Mouse (Mus musculus) intestine, embryonic 16.5 days (tissue): ENCODE measurements around the gene Anpep. TPM values are rescaled to one million over a fixed set of nuclear protein-coding genes. Genes with fewer than 3 reads are reported as not detected.

ENCODE experiments used
- ATAC-seq: fragments of 200-750 bp; cut with Nextera tagmentation; 2 replicates; pipeline ENCODE4 v1.8.0; 2017; ENCODE audit warnings: moderate TSS enrichment, moderate library complexity
- H3K27ac ChIP-seq: fragments of 300-500 bp; sonication (generic); 2 replicates; pipeline ENCODE4 v1.5.1; 2014; ENCODE audit warnings: mild to moderate bottlenecking, low read length
- H3K27me3 ChIP-seq: fragments of 300-500 bp; sonication (generic); replicated peaks from 2 replicates; pipeline ENCODE4 v1.6.1; 2014; ENCODE audit warnings: low read length, control low read depth, mixed read lengths; ENCODE audit not compliant: control insufficient read depth, insufficient read depth
- H3K36me3 ChIP-seq: fragments of 300-500 bp; sonication (generic); 2 replicates; pipeline ENCODE4 v1.6.1; 2014; ENCODE audit warnings: low read length, control low read depth; ENCODE audit not compliant: control insufficient read depth, insufficient read depth
- H3K4me1 ChIP-seq: fragments of 300-500 bp; sonication (generic); 2 replicates; pipeline ENCODE4 v1.6.1; 2014; ENCODE audit warnings: low read length, control low read depth, mixed read lengths; ENCODE audit not compliant: control insufficient read depth, insufficient read depth
- H3K4me2 ChIP-seq: fragments of 300-500 bp; sonication (generic); 2 replicates; pipeline ENCODE4 v1.6.1; 2014; ENCODE audit warnings: low read depth, low read length, control low read depth
- H3K4me3 ChIP-seq: fragments of 300-500 bp; sonication (generic); 2 replicates; pipeline ENCODE4 v1.5.1; 2014; ENCODE audit warnings: mild to moderate bottlenecking, low read length
- H3K9ac ChIP-seq: fragments of 300-500 bp; sonication (generic); 2 replicates; pipeline ENCODE4 v1.6.1; 2014; ENCODE audit warnings: low read depth, low read length
- H3K9me3 ChIP-seq: fragments of 300-500 bp; sonication (generic); 2 replicates; pipeline ENCODE4 v1.6.1; 2016; ENCODE audit warnings: low read length, control low read depth; ENCODE audit not compliant: control insufficient read depth
- WGBS: fragments of 180-500 bp; shearing (Covaris S2); extraction: QIAGEN DNeasy Blood & Tissue Kit; methylation state at CpG from one replicate; pipeline ENCODE4 v1.1.7; 2014; 5-methylcytosine and 5-hydroxymethylcytosine counted together
- polyA plus RNA-seq: library from polyadenylated mRNA; unstranded; fragments of >200 nt; fragmentation: Nextera tagmentation; extraction: Ambion mirVana; gene quantifications from 2 replicates; pipeline ENCODE4 v1.2.1, GENCODE M21; 2015

The Anpep gene
- 248 and 311 TPM in 2 replicates for polyA plus RNA-seq

DNA sequence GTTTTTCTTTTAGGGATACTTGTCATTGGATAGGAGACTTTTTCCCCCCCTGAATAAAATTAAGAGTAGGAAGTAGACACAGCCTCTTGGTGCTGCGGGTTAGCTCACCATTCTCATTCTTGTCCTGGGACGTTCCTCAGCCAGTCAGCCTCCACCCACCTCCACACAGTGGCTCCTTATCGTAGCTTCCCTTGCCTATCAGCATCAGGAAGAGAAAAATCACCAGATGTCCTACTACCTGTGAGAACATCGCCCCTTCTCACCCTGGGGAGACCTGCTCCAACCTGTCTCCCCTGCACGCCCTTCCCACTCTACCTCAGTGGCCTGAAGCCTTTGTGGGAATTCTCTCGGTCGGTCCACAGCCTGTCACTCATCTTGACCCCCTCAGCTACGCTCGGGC is at the start of gene Anpep:
TSS of gene Anpep (minus strand) at position 249 of the 400 bp plus-strand sequence.
- ATAC-seq: peak; percentile 57
- H3K27me3 ChIP-seq: no peaks in the 10 kb centered on the region
- H3K9ac ChIP-seq: no peak within 1 kb of the TSS

DNA sequence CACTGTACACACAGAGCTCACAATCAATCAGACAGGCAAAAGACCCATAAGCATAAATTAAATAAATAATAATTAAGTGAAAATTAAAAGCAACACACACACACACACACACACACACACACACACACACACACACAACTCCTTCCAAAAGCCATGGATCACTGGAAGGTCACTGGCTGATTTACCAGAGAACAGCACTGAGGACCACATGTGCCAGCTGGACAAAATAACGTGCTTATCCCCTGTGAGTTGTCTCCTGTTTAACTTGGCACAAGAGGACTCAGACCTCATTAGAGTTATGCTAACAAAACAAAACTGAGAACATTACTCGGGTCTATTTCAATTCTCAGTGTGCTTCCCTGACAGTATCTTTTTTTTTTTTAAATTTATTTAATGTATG is 46.5 kb upstream of the Anpep start:
- no peak overlapping the region for H3K4me2 ChIP-seq
- 61% methylated on average over 2 of the region's 2 CpGs for WGBS
- H3K9me3 ChIP-seq: no peaks in the 10 kb centered on the region
- H3K4me3 ChIP-seq: no peak overlapping the region
- no peak overlapping the region for H3K9ac ChIP-seq
- no peaks in the 10 kb centered on the region for H3K27me3 ChIP-seq
- peaks cover 9% of the 10 kb centered on the region; the same call in 1 of the 2 replicates for H3K36me3 ChIP-seq
- no peaks in the 10 kb centered on the region; the same call in 1 of the 2 replicates for H3K4me1 ChIP-seq
- H3K27ac ChIP-seq: no peak overlapping the region
- no peak for ATAC-seq

More for the DNA sequence above, at the start of gene Anpep:
- Histone ChIP-seq H3K4me1 (peaks cover 8% of the 10 kb centered on the region), H3K27ac (no peak within 1 kb of the TSS), H3K4me2 (no peak within 1 kb of the TSS), H3K36me3 (no peaks in the 10 kb centered on the region), H3K4me3 (no peak within 1 kb of the TSS), H3K9me3 (no peaks in the 10 kb centered on the region)
- 67% methylated on average over 9 of the region's 9 CpGs for WGBS

DNA sequence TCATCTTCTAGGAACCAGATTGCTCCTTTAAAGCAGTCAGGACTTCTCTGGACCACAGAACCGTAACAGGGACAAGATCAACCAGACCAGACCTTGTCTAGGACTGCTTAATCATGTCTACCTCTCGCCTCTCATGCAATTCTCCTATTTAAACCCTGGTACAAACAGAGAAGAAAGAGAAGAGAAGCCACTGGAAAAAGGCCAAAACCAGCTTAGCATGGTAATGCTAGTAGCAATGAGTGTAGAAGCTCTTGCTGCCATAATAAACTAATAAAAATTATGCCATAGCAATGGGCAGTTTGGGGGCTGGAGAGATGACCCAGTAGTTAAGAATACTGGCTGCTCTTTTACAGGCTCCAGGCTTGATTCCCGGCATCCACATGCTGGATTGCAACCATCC is 46.1 kb upstream of the Anpep start:
- Histone ChIP-seq H3K4me3 (no peak overlapping the region), H3K36me3 (peaks cover 9% of the 10 kb centered on the region; the same call in 1 of the 2 replicates), H3K27me3 (no peaks in the 10 kb centered on the region), H3K4me2 (no peak overlapping the region), H3K4me1 (no peaks in the 10 kb centered on the region; the same call in 1 of the 2 replicates), H3K27ac (no peak overlapping the region), H3K9me3 (no peaks in the 10 kb centered on the region), H3K9ac (no peak overlapping the region)
- 94% methylated on average over 3 of the region's 3 CpGs for WGBS
- ATAC-seq: no peak

DNA sequence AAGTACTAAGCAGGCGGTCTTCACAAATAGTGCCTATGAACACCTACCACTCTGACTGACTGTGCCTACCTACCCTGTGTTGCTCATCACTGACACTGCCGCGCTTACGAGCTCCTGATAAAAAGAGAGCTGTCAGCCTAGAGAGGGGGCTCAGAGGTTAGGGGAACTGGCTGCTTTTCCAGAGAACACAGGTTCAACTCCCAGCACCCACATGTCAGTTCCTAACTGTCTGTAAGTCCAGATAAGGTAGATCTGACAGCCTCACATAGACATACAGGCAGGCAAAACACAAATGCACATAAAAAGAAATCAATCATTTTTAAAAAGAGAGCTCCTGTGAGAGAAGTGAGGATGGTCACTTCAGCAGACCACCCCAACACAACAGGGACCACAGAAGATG is 44.3 kb upstream of the Anpep start:
- H3K4me3 ChIP-seq: no peak overlapping the region
- H3K36me3 ChIP-seq: peaks cover 9% of the 10 kb centered on the region; the same call in 1 of the 2 replicates
- H3K9me3 ChIP-seq: no peaks in the 10 kb centered on the region
- H3K9ac ChIP-seq: no peak overlapping the region
- 93% methylated on average over 4 of the region's 4 CpGs for WGBS
- no peak overlapping the region for H3K4me2 ChIP-seq
- no peaks in the 10 kb centered on the region; the same call in 1 of the 2 replicates for H3K4me1 ChIP-seq
- H3K27ac ChIP-seq: no peak overlapping the region
- ATAC-seq: no peak
- H3K27me3 ChIP-seq: no peaks in the 10 kb centered on the region

DNA sequence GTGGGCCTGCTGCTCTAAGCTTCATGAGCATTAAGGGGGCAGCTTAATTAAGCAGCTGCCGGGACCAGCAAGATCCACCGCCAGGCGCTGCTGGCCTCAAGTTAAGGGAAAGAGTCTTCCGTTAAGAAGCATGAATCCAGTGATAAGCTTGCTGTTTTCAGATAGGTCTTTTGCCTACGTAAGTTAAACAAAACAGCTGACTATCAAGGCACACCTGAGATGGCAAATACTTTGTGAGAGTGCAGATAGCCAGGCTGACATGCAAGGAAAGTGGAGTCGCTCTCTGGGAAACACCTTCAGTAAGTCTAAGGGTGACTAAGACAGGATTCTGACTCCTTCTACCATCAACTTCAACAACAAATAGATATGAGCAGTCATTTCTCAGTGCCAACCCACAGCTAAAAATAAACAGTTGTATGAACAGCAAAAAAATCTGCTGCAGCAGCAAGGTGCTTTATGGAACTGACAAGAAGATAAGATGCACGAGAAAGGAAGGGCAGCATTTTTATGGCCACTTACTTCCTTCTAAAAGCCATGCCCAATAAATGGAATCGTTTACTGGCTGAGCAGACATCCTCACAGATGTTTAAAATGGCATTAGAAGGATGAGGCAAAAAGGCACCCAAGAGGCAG is 42.4 kb upstream of the Anpep start:
- H3K27ac ChIP-seq: peak overlapping the region; percentile 84
- H3K4me2 ChIP-seq: no peak overlapping the region
- H3K9me3 ChIP-seq: no peaks in the 10 kb centered on the region
- WGBS: 58% methylated on average over 8 of the region's 8 CpGs
- no peaks in the 10 kb centered on the region for H3K27me3 ChIP-seq
- no peaks in the 10 kb centered on the region for H3K36me3 ChIP-seq
- H3K4me3 ChIP-seq: no peak overlapping the region
- no peaks in the 10 kb centered on the region; the same call in 1 of the 2 replicates for H3K4me1 ChIP-seq
- peak; percentile 77 for ATAC-seq
- no peak overlapping the region for H3K9ac ChIP-seq

DNA sequence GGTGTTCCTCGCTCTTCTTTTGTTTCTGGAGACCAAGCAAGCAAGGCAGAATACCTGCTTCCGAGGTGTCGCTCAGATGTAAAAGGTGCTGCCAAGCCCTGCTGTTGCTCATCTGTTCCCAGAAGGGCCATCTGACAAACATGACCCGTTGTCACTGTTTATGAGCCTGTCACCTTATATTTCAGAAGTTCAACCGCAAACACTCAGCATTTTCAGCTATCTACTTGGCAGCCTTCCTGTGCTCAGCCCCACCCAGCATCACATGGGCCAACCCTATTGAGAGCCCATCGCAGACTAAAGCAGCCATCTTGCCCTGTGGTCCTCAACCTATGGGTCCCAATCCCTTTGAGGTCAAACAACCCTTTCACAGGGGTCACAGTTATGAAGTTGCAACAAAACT is 39.9 kb upstream of the Anpep start:
- no peak for ATAC-seq
- Histone ChIP-seq H3K4me2 (no peak overlapping the region), H3K4me3 (no peak overlapping the region), H3K27me3 (no peaks in the 10 kb centered on the region), H3K27ac (no peak overlapping the region), H3K9ac (no peak overlapping the region), H3K36me3 (no peaks in the 10 kb centered on the region), H3K4me1 (peaks cover 3% of the 10 kb centered on the region; the same call in 1 of the 2 replicates), H3K9me3 (no peaks in the 10 kb centered on the region)
- 81% methylated on average over 6 of the region's 6 CpGs for WGBS

DNA sequence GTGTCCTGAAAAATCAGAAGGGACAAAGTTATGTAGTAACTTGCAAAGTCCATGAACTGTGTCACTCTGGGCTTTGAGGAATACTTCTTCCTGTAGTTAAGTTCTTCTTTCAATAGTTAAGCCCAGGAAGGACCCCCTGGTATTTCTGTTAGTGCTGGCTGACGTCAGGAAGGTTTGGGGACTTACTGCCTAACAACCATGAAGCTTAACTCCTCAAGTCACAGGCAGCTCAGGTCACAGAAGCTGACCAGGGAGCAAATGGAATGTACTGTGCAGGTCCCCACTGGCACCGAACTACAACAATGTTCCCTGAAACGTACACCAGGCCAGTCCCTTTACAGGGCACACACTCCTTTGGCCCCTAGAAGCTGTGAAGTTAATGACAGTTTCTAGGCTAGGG is 34.4 kb upstream of the Anpep start:
- WGBS: 52% methylated on average over 3 of the region's 3 CpGs
- Histone ChIP-seq H3K27me3 (no peaks in the 10 kb centered on the region), H3K36me3 (no peaks in the 10 kb centered on the region), H3K27ac (peak overlapping the region; percentile 62), H3K4me2 (no peak overlapping the region), H3K4me3 (no peak overlapping the region), H3K4me1 (peaks cover 15% of the 10 kb centered on the region), H3K9me3 (no peaks in the 10 kb centered on the region), H3K9ac (no peak overlapping the region)
- 0 out of 2 replicates have a peak, but pooled peaks have one; percentile 26 for ATAC-seq

DNA sequence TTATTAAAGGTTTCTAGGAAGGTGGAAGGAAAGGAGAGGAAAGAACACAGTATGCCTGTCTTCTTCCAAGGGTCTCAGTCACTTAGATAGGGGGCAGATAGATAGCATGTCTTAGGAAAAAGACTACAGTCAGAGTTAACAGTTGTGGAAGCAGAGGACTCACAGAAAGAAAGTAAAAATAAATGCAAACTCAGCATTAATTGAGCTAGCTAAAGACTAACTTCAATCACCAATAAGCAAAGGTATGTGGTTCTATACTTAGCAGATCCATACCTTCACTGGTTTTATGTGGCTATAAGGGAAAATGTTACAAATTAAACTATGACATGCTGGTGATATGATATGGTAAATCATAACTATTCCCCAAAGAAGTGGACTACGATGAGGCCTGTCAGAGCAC is 33.9 kb upstream of the Anpep start:
- H3K4me1 ChIP-seq: peaks cover 15% of the 10 kb centered on the region
- WGBS: 84% methylated on average over 1 of the region's 1 CpGs
- H3K27ac ChIP-seq: peak overlapping the region; percentile 62
- no peaks in the 10 kb centered on the region for H3K27me3 ChIP-seq
- H3K36me3 ChIP-seq: no peaks in the 10 kb centered on the region
- H3K4me3 ChIP-seq: no peak overlapping the region
- no peak for ATAC-seq
- H3K4me2 ChIP-seq: no peak overlapping the region
- H3K9me3 ChIP-seq: no peaks in the 10 kb centered on the region
- H3K9ac ChIP-seq: no peak overlapping the region

DNA sequence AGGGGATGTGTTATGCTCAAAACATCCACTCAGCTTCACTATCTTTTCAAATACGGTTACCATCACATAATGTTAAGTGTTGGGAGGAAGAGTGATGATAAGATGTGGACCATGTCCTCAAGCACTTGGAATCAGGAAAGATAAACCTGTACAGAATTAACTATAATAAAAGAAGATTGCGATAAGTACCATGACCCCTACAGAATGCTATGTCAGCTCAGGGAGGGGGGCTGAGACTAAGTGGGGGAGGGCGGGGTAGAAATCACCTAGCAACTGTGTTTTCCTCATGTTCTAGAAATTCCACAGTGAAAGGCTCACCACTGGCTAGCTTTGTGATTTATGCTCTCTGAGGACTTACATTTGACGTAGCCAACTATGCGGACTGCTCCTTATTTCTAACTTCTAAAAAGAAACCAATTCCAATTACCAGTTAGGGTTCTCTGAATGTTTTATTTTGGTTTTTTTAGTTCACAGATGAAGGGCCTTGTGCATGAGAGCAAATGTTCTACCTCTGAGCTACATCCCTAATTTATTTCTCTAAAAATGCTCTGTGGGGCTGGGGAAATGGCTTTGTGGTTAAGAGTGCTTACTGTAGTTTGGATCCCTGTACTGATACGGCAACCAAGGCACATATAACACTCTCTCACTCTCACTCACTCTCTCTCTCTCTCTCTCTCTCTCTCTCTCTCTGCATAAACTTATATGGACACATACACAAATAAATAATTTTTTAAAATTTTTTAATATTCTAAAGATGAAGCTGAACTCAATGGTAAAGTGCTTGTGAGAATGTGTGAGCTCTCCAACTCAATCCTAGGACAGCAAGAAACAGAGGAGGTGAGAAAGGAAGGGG is 31.9 kb upstream of the Anpep start:
- H3K9ac ChIP-seq: no peak overlapping the region
- H3K27me3 ChIP-seq: no peaks in the 10 kb centered on the region
- no peaks in the 10 kb centered on the region for H3K9me3 ChIP-seq
- H3K27ac ChIP-seq: peak overlapping the region; percentile 57
- no peaks in the 10 kb centered on the region for H3K36me3 ChIP-seq
- no peak overlapping the region for H3K4me3 ChIP-seq
- peaks cover 24% of the 10 kb centered on the region for H3K4me1 ChIP-seq
- peak; percentile 53 for ATAC-seq
- no peak overlapping the region for H3K4me2 ChIP-seq
- WGBS: 61% methylated on average over 6 of the region's 6 CpGs
